Mouse (Mus musculus): Measurements from ENCODE around the gene Dgkh. TPM values are rescaled to one million over a fixed set of nuclear protein-coding genes. Genes with fewer than 3 reads are reported as not detected.
"Not testable (repeated sequence)": the region's sequence is repeated elsewhere in the genome, so short reads cannot be mapped to it uniquely, and the experiment has no call there.

Gene Dgkh
- polyA plus RNA-seq, 1 experiment from 2014 or later, result 2.2 TPM

GRCm38 (mm10) chr14:78734605-78735004 lies 2.0 kb upstream of the Dgkh start:
- Histone ChIP-seq H3K27me3 (peaks cover 2% of the 10 kb centered on the region; the same call in 1 of the 2 replicates), H3K27ac (no peak overlapping the region), H3K4me3 (no peak overlapping the region), H3K36me3 (no peaks in the 10 kb centered on the region), H3K4me2 (no peak overlapping the region), H3K4me1 (peaks cover 16% of the 10 kb centered on the region; the same call in 1 of the 2 replicates), H3K9me3 (no peaks in the 10 kb centered on the region), H3K9ac (no peak overlapping the region)
- WGBS, result 54% methylated on average over 5 of the region's 5 CpGs
- no peak for ATAC-seq (ENCODE audit: borderline replicate concordance, extremely low read depth, low FRiP score, low TSS enrichment)

- H3K36me3 ChIP-seq; H3K9ac ChIP-seq; H3K9me3 ChIP-seq; H3K4me3 ChIP-seq; H3K27me3 ChIP-seq; H3K27ac ChIP-seq; H3K4me2 ChIP-seq; ATAC-seq (ENCODE audit: borderline replicate concordance, extremely low read depth, low FRiP score, low TSS enrichment): not testable (repeated sequence)
- WGBS, result 48% methylated on average over 5 of the region's 5 CpGs
- H3K4me1 ChIP-seq, result peaks cover 16% of the 10 kb centered on the region; the same call in 1 of the 2 replicates
These were observed 1.6 kb upstream of the Dgkh start for GRCm38 (mm10) chr14:78734203-78734602.

DNA sequence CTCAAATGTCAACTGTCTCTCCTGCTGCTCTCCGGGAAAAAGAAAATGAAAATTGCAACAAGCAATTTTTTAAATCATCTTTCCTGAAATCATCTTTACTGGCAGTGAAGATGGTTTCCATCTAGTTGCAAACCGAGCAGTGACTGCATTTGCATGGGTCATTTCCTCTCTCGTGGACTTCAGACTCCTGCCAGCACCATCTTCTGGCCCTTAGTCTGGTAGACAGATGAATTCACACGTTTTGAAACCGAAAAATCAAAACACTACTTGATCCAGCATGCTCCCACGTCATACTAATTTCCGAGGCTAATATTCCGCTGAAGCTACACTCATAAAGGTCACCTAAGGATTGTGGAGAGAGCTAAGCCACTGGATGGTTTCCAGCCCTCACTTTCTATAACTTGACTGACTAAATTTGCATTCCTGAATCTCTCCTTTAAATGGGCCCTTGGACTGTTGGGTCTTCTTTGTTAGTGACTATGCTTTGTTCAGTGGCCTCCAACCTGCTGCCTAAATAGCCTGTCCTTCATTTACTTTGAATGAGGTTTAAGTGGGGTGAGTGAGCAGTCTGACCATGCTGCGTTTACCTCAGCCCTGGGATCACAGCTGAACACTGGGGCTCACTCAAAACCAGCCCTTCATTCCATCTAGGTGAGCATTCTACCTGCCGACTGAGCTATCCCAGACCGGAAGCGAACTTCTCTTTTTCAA lies 945 bp upstream of the Dgkh start:
- Histone ChIP-seq H3K9ac (peak overlapping the region; percentile 85; the same call in 1 of the 2 replicates), H3K27ac (peak overlapping the region; percentile 90), H3K27me3 (peaks cover 2% of the 10 kb centered on the region; the same call in 1 of the 2 replicates), H3K4me3 (peak overlapping the region; percentile 92), H3K4me1 (peaks cover 16% of the 10 kb centered on the region; the same call in 1 of the 2 replicates), H3K9me3 (no peaks in the 10 kb centered on the region), H3K4me2 (peak overlapping the region; percentile 90), H3K36me3 (no peaks in the 10 kb centered on the region)
- WGBS, result 25% methylated on average over 12 of the region's 12 CpGs
- ATAC-seq (ENCODE audit: borderline replicate concordance, extremely low read depth, low FRiP score, low TSS enrichment), result no peak

DNA sequence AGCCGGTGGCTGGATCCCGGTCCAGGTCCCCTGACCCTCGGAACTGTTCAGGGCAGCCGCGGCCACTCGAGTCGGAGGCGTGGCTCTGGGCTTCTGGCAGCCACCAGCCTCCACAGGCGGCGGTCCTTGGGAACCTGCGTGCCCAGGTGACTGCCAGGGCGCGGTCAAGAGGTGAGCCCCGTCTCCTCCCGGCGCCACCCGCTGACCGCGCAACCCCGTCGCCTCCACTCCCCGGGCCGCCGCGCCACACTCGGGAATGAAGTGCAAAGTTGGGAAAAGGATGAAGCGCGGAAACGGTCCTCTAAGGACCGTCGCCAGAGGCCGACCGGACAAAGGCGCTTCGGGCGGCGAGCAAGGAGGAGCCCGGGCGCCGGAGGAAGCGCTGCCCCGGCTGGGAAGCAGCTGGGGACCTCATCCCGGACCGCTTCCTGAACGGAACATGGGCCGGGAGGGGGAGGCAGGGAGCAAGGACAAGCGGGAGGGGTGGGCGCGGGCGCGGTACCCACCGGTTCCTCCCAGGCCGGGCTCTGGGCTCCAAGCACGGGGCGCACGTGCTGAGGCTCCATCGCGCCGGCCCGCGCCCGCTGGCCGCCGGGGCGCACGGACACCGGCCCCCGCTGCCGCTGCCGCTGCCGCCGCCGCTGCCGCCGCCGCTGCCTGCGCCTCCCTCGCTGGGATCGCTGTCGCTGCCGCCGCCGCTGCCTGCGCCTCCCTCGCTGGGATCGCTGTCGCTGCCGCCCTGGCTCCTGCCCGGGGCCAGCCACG lies 542 bp downstream of the Dgkh start:
- Histone ChIP-seq H3K27me3 (peaks cover 2% of the 10 kb centered on the region; the same call in 1 of the 2 replicates), H3K4me2 (peak overlapping the region; percentile 90), H3K9me3 (no peaks in the 10 kb centered on the region), H3K9ac (peak overlapping the region; percentile 85), H3K4me3 (peak overlapping the region; percentile 92), H3K4me1 (peaks cover 16% of the 10 kb centered on the region; the same call in 1 of the 2 replicates), H3K36me3 (no peaks in the 10 kb centered on the region), H3K27ac (peak overlapping the region; percentile 90)
- under 1% methylated on average over 71 of the region's 90 CpGs for WGBS
- peak; percentile 64 for ATAC-seq (ENCODE audit: borderline replicate concordance, extremely low read depth, low FRiP score, low TSS enrichment)

- H3K4me2 ChIP-seq, result peak overlapping the region; percentile 90
- no peak overlapping the region for H3K27ac ChIP-seq
- H3K36me3 ChIP-seq, result no peaks in the 10 kb centered on the region
- peaks cover 6% of the 10 kb centered on the region; the same call in 1 of the 2 replicates for H3K27me3 ChIP-seq
- peak overlapping the region; percentile 92 for H3K4me3 ChIP-seq
- H3K9ac ChIP-seq, result no peak overlapping the region
- peaks cover 17% of the 10 kb centered on the region; the same call in 1 of the 2 replicates for H3K4me1 ChIP-seq
- 9% methylated on average over 12 of the region's 12 CpGs for WGBS
- H3K9me3 ChIP-seq, result no peaks in the 10 kb centered on the region
- no peak for ATAC-seq (ENCODE audit: borderline replicate concordance, extremely low read depth, low FRiP score, low TSS enrichment)
These were observed 1.3 kb downstream of the Dgkh start for GRCm38 (mm10) chr14:78731240-78731639.

- WGBS, result 29% methylated on average over 13 of the region's 13 CpGs
- H3K4me1 ChIP-seq, result peaks cover 10% of the 10 kb centered on the region
- no peak overlapping the region for H3K9ac ChIP-seq
- H3K4me2 ChIP-seq, result peak overlapping the region; percentile 91
- peak overlapping the region; percentile 56 for H3K4me3 ChIP-seq
- peak overlapping the region; percentile 37; the same call in 1 of the 2 replicates for H3K27ac ChIP-seq
- H3K9me3 ChIP-seq, result no peaks in the 10 kb centered on the region
- ATAC-seq (ENCODE audit: borderline replicate concordance, extremely low read depth, low FRiP score, low TSS enrichment), result no peak
- peaks cover 3% of the 10 kb centered on the region; the same call in 1 of the 2 replicates for H3K27me3 ChIP-seq
- H3K36me3 ChIP-seq, result no peaks in the 10 kb centered on the region
These were observed 6.6 kb downstream of the Dgkh start for GRCm38 (mm10) chr14:78725976-78726375.

- H3K9me3 ChIP-seq, result no peaks in the 10 kb centered on the region
- H3K4me2 ChIP-seq, result peak overlapping the region; percentile 91
- H3K36me3 ChIP-seq, result no peaks in the 10 kb centered on the region
- WGBS, result 2% methylated on average over 26 of the region's 26 CpGs
- peak overlapping the region; percentile 37 for H3K27ac ChIP-seq
- ATAC-seq (ENCODE audit: borderline replicate concordance, extremely low read depth, low FRiP score, low TSS enrichment), result peak; percentile 52; the same call in 1 of the 2 replicates
- peaks cover 10% of the 10 kb centered on the region for H3K4me1 ChIP-seq
- peaks cover 3% of the 10 kb centered on the region; the same call in 1 of the 2 replicates for H3K27me3 ChIP-seq
- H3K4me3 ChIP-seq, result peak overlapping the region; percentile 56
- H3K9ac ChIP-seq, result peak overlapping the region; percentile 38
These were observed 7.1 kb downstream of the Dgkh start for GRCm38 (mm10) chr14:78725307-78725956.

- 2% methylated on average over 52 of the region's 52 CpGs for WGBS
- peaks cover 10% of the 10 kb centered on the region for H3K4me1 ChIP-seq
- peak overlapping the region; percentile 37 for H3K27ac ChIP-seq
- H3K9me3 ChIP-seq, result no peaks in the 10 kb centered on the region
- peak; percentile 92 for ATAC-seq (ENCODE audit: borderline replicate concordance, extremely low read depth, low FRiP score, low TSS enrichment)
- H3K4me2 ChIP-seq, result peak overlapping the region; percentile 91
- H3K9ac ChIP-seq, result peak overlapping the region; percentile 38
- H3K27me3 ChIP-seq, result peaks cover 3% of the 10 kb centered on the region; the same call in 1 of the 2 replicates
- no peaks in the 10 kb centered on the region for H3K36me3 ChIP-seq
- peak overlapping the region; percentile 56 for H3K4me3 ChIP-seq
These were observed 7.9 kb downstream of the Dgkh start for GRCm38 (mm10) chr14:78724414-78725306.

DNA sequence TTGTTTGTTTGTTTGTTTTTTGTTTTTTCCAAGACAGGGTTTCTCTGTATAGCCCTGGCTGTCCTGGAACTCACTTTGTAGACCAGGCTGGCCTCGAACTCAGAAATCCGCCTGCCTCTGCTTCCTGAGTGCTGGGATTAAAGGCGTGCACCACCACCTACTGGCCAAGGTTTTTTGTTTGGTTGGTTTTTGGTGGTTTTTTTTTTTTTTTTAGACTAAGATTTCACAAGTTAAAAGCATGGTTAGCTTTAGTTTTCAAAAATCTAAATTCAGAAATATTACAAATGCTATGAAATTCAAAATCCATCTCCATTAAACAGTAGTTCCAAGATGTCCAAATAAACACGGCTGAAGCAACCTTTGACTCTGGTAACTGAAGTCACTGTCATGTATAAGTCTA lies 8.9 kb downstream of the Dgkh start:
- H3K36me3 ChIP-seq; ATAC-seq (ENCODE audit: borderline replicate concordance, extremely low read depth, low FRiP score, low TSS enrichment); H3K27ac ChIP-seq; H3K4me3 ChIP-seq; H3K9ac ChIP-seq; H3K9me3 ChIP-seq; H3K4me2 ChIP-seq; H3K27me3 ChIP-seq: not testable (repeated sequence)
- 87% methylated on average over 4 of the region's 4 CpGs for WGBS
- H3K4me1 ChIP-seq, result peaks cover 10% of the 10 kb centered on the region

DNA sequence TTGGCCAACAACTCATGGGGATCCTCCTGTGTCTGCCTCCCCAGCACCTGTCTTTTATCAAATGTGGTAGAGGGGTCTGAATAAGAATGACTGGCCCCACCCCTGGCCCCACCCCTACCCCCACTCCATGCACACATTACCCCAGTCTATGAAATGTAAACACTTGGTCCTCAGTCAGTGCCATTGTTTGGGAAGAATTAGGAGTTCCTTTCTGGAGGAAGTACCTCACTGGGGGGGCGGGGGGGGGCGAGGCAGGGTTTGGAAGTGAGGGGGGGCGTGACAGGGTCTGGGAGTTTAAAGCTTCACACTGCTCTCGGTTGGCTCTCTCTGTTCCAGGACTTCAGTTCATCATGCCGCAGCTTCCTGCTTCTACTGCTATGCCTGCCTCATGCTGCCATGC lies 10.5 kb downstream of the Dgkh start:
- H3K9ac ChIP-seq, result no peak overlapping the region
- no peak overlapping the region for H3K4me2 ChIP-seq
- ATAC-seq (ENCODE audit: borderline replicate concordance, extremely low read depth, low FRiP score, low TSS enrichment), result no peak
- H3K4me3 ChIP-seq, result no peak overlapping the region
- H3K4me1 ChIP-seq, result peaks cover 10% of the 10 kb centered on the region
- H3K27me3 ChIP-seq, result peaks cover 3% of the 10 kb centered on the region; the same call in 1 of the 2 replicates
- H3K27ac ChIP-seq, result no peak overlapping the region
- 68% methylated on average over 5 of the region's 5 CpGs for WGBS
- H3K36me3 ChIP-seq, result 0 out of 2 replicates have a peak, but pooled peaks cover 6% of the 10 kb centered on the region
- no peaks in the 10 kb centered on the region for H3K9me3 ChIP-seq

GRCm38 (mm10) chr14:78716035-78716434 lies 16.5 kb downstream of the Dgkh start:
- no peak for ATAC-seq (ENCODE audit: borderline replicate concordance, extremely low read depth, low FRiP score, low TSS enrichment)
- no peak overlapping the region for H3K27ac ChIP-seq
- no peak overlapping the region for H3K4me2 ChIP-seq
- H3K4me3 ChIP-seq, result no peak overlapping the region
- H3K27me3 ChIP-seq, result no peaks in the 10 kb centered on the region
- H3K9ac ChIP-seq, result no peak overlapping the region
- H3K9me3 ChIP-seq, result no peaks in the 10 kb centered on the region
- 0 out of 2 replicates have a peak, but pooled peaks cover 6% of the 10 kb centered on the region for H3K36me3 ChIP-seq
- WGBS, result 86% methylated on average over 7 of the region's 7 CpGs
- peaks cover 11% of the 10 kb centered on the region for H3K4me1 ChIP-seq

Measured in lung, embryonic 15.5 days (tissue).